Mouse (Mus musculus) thymus, adult 2 months (tissue): Measurements from ENCODE around the gene Acsbg1. TPM values are rescaled to one million over a fixed set of nuclear protein-coding genes. Genes with fewer than 3 reads are reported as not detected.

ENCODE experiments used
- DNase-seq: peaks from one replicate; pipeline ENCODE4 v3.0.0; 2021
- H3K27ac ChIP-seq: fragments of 200-500 bp; 2 replicates; pipeline ENCODE4 v1.5.1; 2012; ENCODE audit warnings: low read length, control low read depth; ENCODE audit not compliant: control insufficient read depth, insufficient read depth
- H3K27me3 ChIP-seq: fragments of 200-500 bp; 2 replicates; pipeline ENCODE4 v1.6.1; 2012; ENCODE audit warnings: mild to moderate bottlenecking, low read length, moderate library complexity, mixed read lengths; ENCODE audit not compliant: control insufficient read depth, insufficient read depth
- H3K36me3 ChIP-seq: fragments of 200-500 bp; 2 replicates; pipeline ENCODE4 v1.6.1; 2012; ENCODE audit warnings: mild to moderate bottlenecking, low read length, moderate library complexity; ENCODE audit not compliant: control insufficient read depth, insufficient read depth
- H3K4me1 ChIP-seq: fragments of 200-500 bp; replicated peaks from 2 replicates; pipeline ENCODE4 v1.6.1; 2012; ENCODE audit warnings: low read length; ENCODE audit not compliant: control insufficient read depth, insufficient read depth
- H3K4me3 ChIP-seq: fragments of 200-500 bp; 2 replicates; pipeline ENCODE4 v1.5.1; 2012; ENCODE audit warnings: mild to moderate bottlenecking, low read length, control low read depth, moderate library complexity; ENCODE audit not compliant: control insufficient read depth, insufficient read depth
- CTCF ChIP-seq: fragments of 200-500 bp; IDR thresholded peaks from 2 replicates; pipeline ENCODE4 v1.5.1; 2012; ENCODE audit warnings: mild to moderate bottlenecking, control low read depth, low read length, moderate library complexity, borderline replicate concordance; ENCODE audit not compliant: control insufficient read depth, poor library complexity, insufficient read depth; ENCODE audit errors: extremely low read depth
- POLR2A ChIP-seq: fragments of 200-500 bp; IDR thresholded peaks from 2 replicates; pipeline ENCODE4 v1.6.1; 2012; ENCODE audit warnings: mild to moderate bottlenecking, low read length, control low read depth, moderate library complexity; ENCODE audit not compliant: control insufficient read depth, poor library complexity, insufficient read depth; ENCODE audit errors: extremely low read depth
- WGBS: fragments of 180-500 bp; shearing (Covaris S2); methylation state at CpG from one replicate; pipeline ENCODE4 v1.1.7; 2018; 5-methylcytosine and 5-hydroxymethylcytosine counted together
- polyA plus RNA-seq: library from polyadenylated mRNA; depleted of rRNA; stranded (reverse); fragments of >200 nt; gene quantifications from 2 replicates; pipeline ENCODE4 v1.2.3, GENCODE M21; 2012

The Acsbg1 gene
- polyA plus RNA-seq, 1 experiment: 4.1 TPM

GRCm38 (mm10) chr9:54689446-54689845 is 27.8 kb upstream of the Acsbg1 start:
- DNase-seq: no peak
- Histone ChIP-seq H3K27ac (no peak overlapping the region), H3K27me3 (no peaks in the 10 kb centered on the region), H3K36me3 (no peaks in the 10 kb centered on the region), H3K4me1 (no peaks in the 10 kb centered on the region), H3K4me3 (no peak overlapping the region)
- TF ChIP-seq CTCF: no peak
- 85% methylated on average over 8 of the region's 8 CpGs for WGBS

- TF ChIP-seq CTCF (no peak), POLR2A (no peak)
- Histone ChIP-seq H3K27me3 (no peaks in the 10 kb centered on the region), H3K27ac (no peak overlapping the region), H3K4me3 (no peak overlapping the region), H3K4me1 (no peaks in the 10 kb centered on the region), H3K36me3 (no peaks in the 10 kb centered on the region)
- WGBS: 88% methylated on average over 14 of the region's 14 CpGs
- no peak for DNase-seq
Measured at GRCm38 (mm10) chr9:54687246-54688236, 25.9 kb upstream of the Acsbg1 start.

GRCm38 (mm10) chr9:54683814-54684605 is 22.3 kb upstream of the Acsbg1 start:
- no peak overlapping the region for H3K27ac ChIP-seq
- 76% methylated on average over 7 of the region's 7 CpGs for WGBS
- no peaks in the 10 kb centered on the region for H3K36me3 ChIP-seq
- no peak for DNase-seq
- no peak for TF ChIP-seq POLR2A
- no peaks in the 10 kb centered on the region for H3K4me1 ChIP-seq
- H3K27me3 ChIP-seq: no peaks in the 10 kb centered on the region
- no peak overlapping the region for H3K4me3 ChIP-seq

GRCm38 (mm10) chr9:54682846-54683245 is 21.2 kb upstream of the Acsbg1 start:
- Histone ChIP-seq H3K27me3 (no peaks in the 10 kb centered on the region), H3K27ac (no peak overlapping the region), H3K4me1 (no peaks in the 10 kb centered on the region), H3K36me3 (no peaks in the 10 kb centered on the region), H3K4me3 (no peak overlapping the region)
- no peak for DNase-seq
- WGBS: 48% methylated on average over 2 of the region's 4 CpGs
- TF ChIP-seq CTCF: no peak
- TF ChIP-seq POLR2A: no peak

- whole genome bisulfite sequencing: 6% methylated on average over 14 of the region's 14 CpGs
- peak; percentile 82; the same call in 1 of the 2 replicates for TF ChIP-seq CTCF
- no peak for TF ChIP-seq POLR2A
- H3K4me3 ChIP-seq: no peak overlapping the region
Measured at GRCm38 (mm10) chr9:54676531-54676986, 14.9 kb upstream of the Acsbg1 start.

GRCm38 (mm10) chr9:54673887-54674286 is 12.2 kb upstream of the Acsbg1 start:
- DNase-seq: no peak
- Histone ChIP-seq H3K27ac (no peak overlapping the region), H3K27me3 (no peaks in the 10 kb centered on the region), H3K4me1 (no peaks in the 10 kb centered on the region), H3K36me3 (no peaks in the 10 kb centered on the region), H3K4me3 (no peak overlapping the region)
- TF ChIP-seq CTCF (no peak), POLR2A (no peak)
- WGBS: 93% methylated on average over 13 of the region's 13 CpGs

More at GRCm38 (mm10) chr9:54676531-54676986, 14.9 kb upstream of the Acsbg1 start:
- no peak overlapping the region for H3K27ac ChIP-seq
- H3K27me3 ChIP-seq: no peaks in the 10 kb centered on the region
- H3K36me3 ChIP-seq: no peaks in the 10 kb centered on the region
- no peaks in the 10 kb centered on the region for H3K4me1 ChIP-seq
- DNase-seq: peak; percentile 64
